Mouse (Mus musculus) large intestine, adult 2 months (tissue): ENCODE data around the gene Dnaja2. TPM values are rescaled to one million over a fixed set of nuclear protein-coding genes. Genes with fewer than 3 reads are reported as not detected.

ENCODE experiments used
- DNase-seq: peaks from one replicate; pipeline ENCODE4 v3.0.0-alpha.2; 2012; ENCODE audit warnings: low read depth, low spot score
- WGBS: fragments of 180-500 bp; shearing (Covaris S2); methylation state at CpG from one replicate; pipeline ENCODE4 v1.1.7; 2018; 5-methylcytosine and 5-hydroxymethylcytosine counted together
- polyA plus RNA-seq: library from polyadenylated mRNA; depleted of rRNA; stranded (reverse); fragments of >200 nt; gene quantifications from 2 replicates; pipeline ENCODE4 v1.2.3, GENCODE M21; 2012; rRNA removed

Dnaja2 gene
- 13.9 and 14.9 TPM in 2 replicates for polyA plus RNA-seq

DNA sequence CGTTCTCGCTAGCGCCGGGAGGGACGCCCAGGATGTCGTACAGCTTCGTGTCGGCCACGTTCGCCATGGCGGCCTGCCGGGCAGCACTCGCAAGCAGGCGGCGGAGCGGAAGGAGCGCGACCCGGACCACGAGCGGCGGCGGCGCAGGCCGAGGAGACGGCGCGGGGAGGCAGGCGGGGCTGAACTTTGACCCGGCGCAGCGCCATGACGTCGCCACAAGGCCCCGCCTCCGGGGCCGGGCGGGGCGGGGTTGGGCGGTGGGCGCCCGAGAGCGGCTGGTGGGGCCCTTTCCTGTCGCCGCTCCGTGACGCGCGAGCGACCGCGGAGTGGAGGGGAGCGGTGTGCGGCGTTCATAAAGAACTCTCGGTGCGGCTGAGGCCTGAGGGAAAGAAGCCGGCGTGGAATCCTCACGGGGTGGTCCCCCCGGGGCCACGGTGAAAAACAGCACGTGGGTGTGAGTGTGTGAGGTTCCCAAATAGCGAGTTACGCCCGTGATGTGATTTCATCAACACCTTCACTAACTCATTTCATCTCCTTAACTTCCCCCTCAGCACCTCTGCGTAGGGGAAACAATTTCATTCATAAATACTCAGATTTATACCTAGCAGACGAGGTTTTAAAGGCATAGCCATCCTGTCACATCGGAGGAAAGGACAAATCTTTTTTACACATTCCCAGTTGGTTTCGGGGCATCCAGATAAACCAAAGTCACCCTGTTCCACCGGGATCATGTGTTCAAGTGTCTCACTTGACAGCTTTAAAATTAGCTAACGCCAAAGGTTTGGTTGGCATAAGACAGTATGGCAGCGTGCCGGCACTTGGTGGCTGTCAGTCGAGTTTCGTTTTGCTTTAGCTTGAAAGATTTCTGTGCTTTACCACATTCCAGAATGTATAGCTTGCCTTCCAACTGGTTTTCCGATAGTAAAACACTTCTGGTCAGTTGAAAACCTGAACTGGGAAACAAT lies at the start of gene Dnaja2:
TSS of gene Dnaja2 (minus strand) at position 164 of the 965 bp plus-strand sequence.
- WGBS: under 1% methylated on average over 77 of the region's 77 CpGs
- no peak for DNase-seq

DNA sequence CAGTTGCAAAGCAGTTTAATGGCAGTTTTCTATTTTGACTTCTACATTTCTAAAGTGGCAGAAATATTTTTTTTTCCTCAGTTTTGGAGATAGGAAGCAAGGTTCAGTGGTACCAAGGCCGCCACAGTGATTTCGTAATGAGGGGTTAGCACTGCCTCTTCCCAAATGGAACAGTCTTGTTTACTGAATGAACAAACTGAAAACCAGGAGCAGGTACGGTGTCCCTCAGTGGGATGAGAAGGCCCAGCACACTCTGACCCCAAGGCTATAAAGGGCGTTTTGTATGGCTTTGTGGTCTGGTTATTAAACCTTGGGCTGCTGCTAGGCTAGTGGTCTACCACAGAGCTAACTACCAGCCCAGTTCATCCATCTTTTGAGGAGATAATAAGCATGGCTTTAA lies 49.1 kb upstream of the Dnaja2 start:
- no peak for DNase-seq
- 82% methylated on average over 4 of the region's 4 CpGs for WGBS

GRCm38 (mm10) chr8:85603203-85603895 lies 48.2 kb upstream of the Dnaja2 start:
- DNase-seq: no peak

DNA sequence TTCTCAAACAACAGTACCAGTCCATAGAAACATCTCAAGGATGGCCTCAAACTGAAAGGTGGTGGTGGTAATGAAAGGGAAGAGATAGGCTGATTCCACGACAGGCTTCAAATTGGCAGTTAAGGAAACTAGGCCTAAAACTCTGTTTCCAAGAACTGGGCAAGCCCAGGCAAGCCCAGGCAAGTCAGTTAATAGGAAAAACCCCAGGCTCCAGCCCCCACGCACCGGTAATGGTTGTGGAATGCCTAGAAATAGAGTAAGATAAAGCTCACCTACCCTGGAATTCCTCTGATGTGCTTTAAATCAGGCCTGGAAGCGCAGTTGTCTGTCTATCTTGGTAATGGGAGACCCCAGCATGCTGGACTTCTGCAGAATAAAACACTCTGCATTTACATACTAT lies 47.6 kb upstream of the Dnaja2 start:
- 94% methylated on average over 4 of the region's 4 CpGs for WGBS

More at GRCm38 (mm10) chr8:85603203-85603895, 48.2 kb upstream of the Dnaja2 start:
- 44% methylated on average over 8 of the region's 8 CpGs for WGBS

DNA sequence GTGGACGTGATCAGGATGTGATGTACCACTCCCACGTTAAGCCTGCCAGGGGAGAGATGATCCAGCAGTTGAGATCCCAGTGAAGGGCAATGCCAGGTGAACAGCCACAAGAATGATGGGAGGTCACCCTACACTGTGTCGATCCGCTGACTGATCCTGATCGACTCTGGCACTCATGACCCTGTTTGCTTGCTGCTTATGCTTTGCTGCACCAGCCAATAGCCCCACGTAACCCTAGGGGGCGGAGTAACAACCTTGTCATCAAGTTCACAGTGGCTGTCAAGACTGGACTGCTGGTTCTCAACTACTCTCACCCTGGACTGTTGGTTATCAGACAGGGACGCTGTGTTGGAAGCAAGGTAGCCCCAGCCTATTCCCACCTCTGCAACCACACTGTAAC lies 46.6 kb upstream of the Dnaja2 start:
- WGBS: 80% methylated on average over 8 of the region's 8 CpGs

More for the DNA sequence above, 47.6 kb upstream of the Dnaja2 start:
- no peak for DNase-seq

DNA sequence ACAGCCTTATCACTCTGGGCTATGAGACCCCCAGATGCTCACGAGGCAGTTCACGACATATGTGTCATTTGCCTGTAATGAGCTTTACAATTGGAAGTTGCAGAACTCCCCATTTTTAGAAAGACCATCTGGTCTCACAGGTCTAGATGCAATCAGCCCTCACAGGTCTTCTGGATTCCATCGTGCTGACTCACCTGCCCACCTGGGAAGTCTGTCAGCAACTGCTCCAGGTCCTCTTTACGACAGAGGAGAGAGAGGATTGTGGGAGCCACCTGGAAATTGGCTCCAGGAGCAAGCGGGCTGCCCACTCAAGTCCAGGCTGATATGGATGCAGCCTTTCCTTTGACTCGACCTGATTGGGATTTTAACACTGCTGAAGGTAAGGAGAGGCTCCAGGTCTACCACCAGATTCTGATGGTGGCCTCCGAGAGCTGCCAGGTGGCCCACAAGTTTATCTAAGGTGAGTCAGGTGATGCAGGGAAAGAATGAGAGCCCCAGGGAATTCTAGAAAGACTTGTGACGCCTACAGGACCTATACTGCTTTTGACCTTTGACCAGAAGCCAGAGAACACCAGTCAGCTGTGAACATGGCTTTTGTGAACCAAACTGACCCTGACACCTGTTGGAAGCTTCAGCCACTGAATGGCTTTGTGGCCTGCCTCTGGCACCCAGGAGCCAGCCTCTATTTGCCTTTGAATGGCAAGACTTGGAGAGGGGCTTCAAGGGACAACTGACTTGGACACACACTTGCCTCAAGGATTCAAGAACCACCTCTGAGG lies 42.5 kb upstream of the Dnaja2 start:
- 40% methylated on average over 8 of the region's 8 CpGs for WGBS
- DNase-seq: no peak

More for the DNA sequence above, 46.6 kb upstream of the Dnaja2 start:
- no peak for DNase-seq

DNA sequence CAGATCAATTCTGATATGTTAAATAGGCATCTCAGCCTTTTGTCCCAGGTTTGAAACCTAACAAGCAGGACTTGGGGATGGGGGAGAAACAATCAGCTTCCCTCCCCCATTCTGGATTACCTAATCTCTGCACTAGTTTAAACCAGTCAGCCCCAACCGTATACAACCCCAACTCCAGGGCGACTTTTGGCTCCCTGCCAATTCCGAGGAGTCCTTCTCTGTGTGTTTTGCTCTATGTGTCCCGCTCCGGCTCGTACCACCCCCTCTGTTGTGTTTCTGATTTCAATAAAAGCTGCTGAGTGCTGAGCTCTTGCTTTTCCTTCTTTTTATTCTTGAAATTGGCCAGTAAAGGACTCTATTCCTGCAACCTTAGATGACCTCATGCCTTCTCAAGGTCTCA lies 40.2 kb upstream of the Dnaja2 start:
- DNase-seq: no peak
- 16% methylated on average over 6 of the region's 6 CpGs for WGBS

DNA sequence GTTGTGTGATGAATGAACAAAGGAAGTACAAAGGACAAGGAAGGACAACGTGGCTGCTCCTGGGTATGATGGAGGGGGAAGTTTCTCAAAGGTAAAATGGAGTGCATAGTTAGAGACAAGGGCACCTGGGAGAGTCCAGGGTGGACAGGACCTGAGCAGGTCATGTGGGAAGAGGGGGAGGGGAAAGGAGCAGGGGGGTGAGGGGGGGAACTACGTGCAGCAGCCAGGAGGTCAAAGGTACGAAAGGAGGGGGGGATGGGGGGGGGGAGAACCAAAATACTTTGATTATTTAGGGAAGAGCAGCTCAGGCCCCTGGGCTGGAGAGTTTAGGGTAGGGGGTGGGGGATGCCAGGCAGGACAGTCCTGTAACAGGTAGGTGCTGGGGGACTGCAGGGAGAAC lies 39.8 kb upstream of the Dnaja2 start:
- WGBS: 42% methylated on average over 3 of the region's 3 CpGs

DNA sequence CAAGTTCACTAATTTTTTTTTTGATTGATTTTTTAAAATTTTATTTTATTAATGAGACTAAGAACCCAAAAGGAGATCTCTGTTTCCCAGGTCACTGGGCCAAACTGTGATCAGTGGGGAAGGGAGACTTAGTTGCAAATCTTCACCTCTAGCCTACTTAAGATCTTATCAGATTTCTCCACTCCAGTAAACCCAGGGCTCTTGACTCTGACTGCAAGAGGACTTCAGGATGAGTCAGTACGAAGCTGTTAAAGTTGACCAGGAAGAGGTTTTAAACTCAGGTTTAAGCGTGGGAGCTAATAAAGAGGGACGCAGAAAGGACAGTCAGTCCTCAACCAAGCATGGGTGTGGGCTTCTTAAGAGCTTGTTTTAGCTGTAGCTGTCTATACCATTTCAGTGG lies 38.2 kb upstream of the Dnaja2 start:
- 22% methylated on average over 3 of the region's 3 CpGs for WGBS
- DNase-seq: no peak

More for the DNA sequence above, 39.8 kb upstream of the Dnaja2 start:
- DNase-seq: no peak

- no peak for DNase-seq
- 56% methylated on average over 1 of the region's 1 CpGs for WGBS
These were observed 36.4 kb upstream of the Dnaja2 start for GRCm38 (mm10) chr8:85591532-85591931.

DNA sequence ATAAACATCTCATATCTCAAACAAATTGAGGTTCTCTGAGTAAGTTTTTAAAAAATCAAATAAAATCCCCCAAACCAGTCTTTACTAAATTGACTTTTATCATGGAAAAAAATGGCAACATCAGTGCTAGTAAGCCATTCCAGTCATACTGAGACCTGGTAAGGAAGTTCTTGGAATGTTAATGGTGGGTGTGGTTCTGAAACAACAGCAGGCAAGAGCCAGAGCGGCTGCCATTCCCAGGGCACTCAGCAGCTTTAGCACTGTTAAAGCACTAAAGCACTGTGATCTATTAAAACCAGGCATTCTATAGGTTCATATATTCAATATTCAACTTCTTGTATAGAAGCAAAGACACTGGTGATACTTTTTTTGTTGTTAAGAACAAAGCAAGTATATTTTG lies 35.1 kb upstream of the Dnaja2 start:
- WGBS: 28% methylated on average over 1 of the region's 1 CpGs

GRCm38 (mm10) chr8:85588596-85588995 lies 33.5 kb upstream of the Dnaja2 start:
- WGBS: 80% methylated on average over 2 of the region's 2 CpGs
- no peak for DNase-seq

More for the DNA sequence above, 35.1 kb upstream of the Dnaja2 start:
- peak; percentile 55 for DNase-seq

DNA sequence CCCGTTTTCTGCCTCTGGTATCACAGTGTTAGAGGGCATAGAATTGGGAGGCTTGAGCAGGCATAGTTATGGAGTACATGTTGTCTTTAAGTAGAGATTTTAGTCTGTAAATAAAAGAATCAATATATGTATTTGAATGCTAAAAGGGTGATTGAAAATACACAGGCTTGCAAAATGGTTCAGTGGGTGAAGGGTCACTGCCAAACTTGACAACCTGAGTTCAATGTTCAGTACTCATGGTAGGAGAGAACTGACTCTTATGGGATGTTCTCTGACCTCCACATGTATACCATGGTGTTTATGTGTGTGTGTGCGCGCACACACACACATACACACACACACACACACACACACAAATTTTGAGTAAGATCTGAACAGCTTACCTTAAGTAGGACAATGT lies 22.5 kb upstream of the Dnaja2 start:
- DNase-seq: no peak
- WGBS: 94% methylated on average over 3 of the region's 3 CpGs

DNA sequence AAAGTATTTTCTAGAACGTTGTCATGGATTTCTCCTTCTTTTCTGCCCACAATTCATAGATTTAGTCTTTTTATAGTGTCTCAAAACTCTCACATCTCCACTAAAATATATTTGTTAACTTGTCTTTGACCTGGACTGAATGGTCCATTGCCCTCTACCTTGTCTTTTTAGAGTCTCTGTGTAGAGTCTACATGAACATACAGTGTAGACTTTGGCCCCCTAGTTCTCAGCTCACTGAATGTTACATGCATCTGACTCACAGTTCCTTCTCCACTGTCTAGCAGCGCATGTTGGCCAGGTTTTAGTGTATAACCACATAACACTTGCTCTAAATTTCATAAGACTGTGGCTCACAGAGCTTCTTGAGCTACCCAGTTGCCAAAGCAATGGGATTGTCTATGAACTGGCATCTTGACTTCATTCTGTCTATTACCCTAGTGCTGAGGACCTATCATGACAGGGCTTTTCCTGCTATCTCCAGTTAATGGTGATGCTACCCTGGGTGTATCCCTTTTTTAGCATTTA lies 18.9 kb upstream of the Dnaja2 start:
- DNase-seq: no peak
- WGBS: 75% methylated on average over 2 of the region's 2 CpGs

DNA sequence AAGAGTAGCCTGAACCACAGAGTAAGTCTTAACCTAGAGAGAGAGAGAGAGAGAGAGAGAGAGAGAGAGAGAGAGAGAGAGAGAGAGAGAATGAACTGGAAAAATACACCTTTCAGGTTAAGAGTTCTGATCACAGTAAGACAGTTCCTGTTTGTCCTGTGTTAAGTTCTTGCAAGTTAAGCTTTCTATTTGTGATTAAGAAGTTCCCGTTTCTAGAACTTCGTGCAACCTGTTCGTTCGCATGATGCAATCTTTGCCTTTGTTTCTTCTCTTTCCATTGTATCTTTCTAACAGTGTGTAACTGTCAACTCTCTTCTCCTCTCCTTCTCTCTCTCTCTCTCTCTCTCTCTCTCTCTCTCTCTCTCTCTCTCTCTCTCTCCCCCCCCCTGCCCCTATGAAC lies 15.3 kb upstream of the Dnaja2 start:
- no peak for DNase-seq
- WGBS: 62% methylated on average over 4 of the region's 4 CpGs

DNA sequence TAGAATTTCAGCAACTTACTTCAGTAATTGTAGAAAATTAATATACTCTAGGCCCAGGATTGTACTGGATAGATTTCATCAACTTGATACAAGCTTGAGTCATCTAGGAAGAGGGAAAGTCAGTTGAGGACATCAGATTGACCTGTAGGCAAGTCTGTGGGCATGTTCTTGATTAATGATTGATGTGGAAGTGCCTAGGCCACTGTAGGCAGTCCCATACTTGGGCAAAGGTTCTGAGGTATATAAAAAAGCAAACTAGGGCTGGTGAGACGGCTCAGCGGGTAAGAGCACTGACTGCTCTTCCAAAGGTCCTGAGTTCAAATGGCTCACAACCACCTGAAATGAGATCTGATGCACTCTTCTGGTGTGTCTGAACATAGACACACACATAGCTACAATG lies 12.7 kb upstream of the Dnaja2 start:
- 38% methylated on average over 2 of the region's 2 CpGs for WGBS

GRCm38 (mm10) chr8:85565186-85565585 lies 10.0 kb upstream of the Dnaja2 start:
- 90% methylated on average over 3 of the region's 3 CpGs for whole genome bisulfite sequencing
- no peak for DNase-seq

More for the DNA sequence above, 12.7 kb upstream of the Dnaja2 start:
- DNase-seq: no peak

- WGBS: 46% methylated on average over 8 of the region's 8 CpGs
These were observed 8.2 kb upstream of the Dnaja2 start for GRCm38 (mm10) chr8:85563336-85563735.

GRCm38 (mm10) chr8:85559966-85560365 lies 4.8 kb upstream of the Dnaja2 start:
- 45% methylated on average over 2 of the region's 2 CpGs for WGBS
- no peak for DNase-seq

More at GRCm38 (mm10) chr8:85563336-85563735, 8.2 kb upstream of the Dnaja2 start:
- DNase-seq: no peak
